Mouse (Mus musculus) embryonic fibroblast, embryonic 13.5 days (primary cell): Measurements from ENCODE around the gene Usf1.

Experiments
- CTCF ChIP-seq: IDR thresholded peaks from 2 replicates; pipeline ENCODE4 v1.5.1; 2011; ENCODE audit warnings: mild to moderate bottlenecking, control low read depth, low read length, moderate library complexity, borderline replicate concordance; ENCODE audit not compliant: insufficient read depth
- POLR2A ChIP-seq: IDR thresholded peaks from 2 replicates; pipeline ENCODE4 v1.6.1; 2011; ENCODE audit warnings: low read depth, mild to moderate bottlenecking, control low read depth, low read length, moderate library complexity

DNA sequence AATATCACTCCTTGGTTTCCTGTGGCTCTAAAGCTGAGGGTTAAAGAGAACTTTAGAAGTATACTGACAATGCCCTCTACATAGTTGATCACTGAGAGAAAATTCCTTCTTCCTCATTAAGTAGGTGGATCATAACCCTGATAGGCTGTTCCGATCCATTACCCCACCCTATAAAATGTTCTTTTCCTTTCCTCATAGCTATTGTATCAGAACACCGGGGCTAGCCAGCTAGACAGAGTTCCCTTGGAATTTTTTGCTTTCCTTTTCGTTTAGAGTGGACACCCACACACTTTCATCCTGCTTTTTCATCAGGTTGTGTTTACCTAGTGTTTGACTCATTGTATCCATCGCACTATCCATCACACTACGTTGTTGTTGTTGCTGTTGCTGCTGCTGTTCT is 13.5 kb downstream of the Usf1 start:
- TF ChIP-seq CTCF (no peak), POLR2A (no peak)
